Mouse (Mus musculus) lung, postnatal 14 days (tissue): ENCODE results near the gene Faim.

Source experiments
- DNase-seq: peaks from one replicate; pipeline ENCODE4 v3.0.0; 2021

The Faim gene

DNA sequence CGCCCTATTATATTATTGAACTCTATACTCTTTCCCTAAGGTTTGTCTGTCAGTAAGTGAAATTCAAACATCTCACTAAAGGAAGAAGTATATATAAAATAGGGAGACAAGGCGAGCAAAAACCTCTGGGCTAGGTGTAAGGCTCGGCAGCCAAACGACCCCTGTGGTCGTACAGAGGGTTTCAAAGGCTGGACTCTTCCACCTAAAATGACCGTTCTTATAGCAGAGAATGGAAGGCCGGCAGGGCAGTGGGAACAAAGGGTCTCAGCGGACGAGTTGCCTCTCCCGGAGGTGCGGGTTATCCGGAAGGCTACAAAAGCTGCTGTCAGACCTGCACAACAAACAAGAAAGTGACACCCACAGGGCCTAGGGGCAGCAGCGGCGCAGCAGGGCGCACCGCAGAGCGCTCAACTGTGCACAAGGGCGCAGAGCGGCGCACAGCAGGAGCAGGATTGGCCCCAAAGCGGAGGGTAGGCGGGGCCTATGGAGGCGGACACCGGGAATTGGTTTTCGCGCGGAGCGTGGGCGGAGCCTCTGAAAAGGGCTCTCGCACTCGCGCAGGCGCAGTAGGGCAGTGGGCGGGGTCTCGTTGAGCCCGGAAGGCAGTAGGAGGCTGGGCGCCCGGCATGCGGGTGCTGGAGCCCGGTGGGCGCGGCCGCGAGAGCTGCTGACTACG is at the start of gene Faim:
Gene Faim, plus strand, starts transcription at position 574 of the 676 bp plus-strand sequence.
- peak; percentile 100 for DNase-seq

DNA sequence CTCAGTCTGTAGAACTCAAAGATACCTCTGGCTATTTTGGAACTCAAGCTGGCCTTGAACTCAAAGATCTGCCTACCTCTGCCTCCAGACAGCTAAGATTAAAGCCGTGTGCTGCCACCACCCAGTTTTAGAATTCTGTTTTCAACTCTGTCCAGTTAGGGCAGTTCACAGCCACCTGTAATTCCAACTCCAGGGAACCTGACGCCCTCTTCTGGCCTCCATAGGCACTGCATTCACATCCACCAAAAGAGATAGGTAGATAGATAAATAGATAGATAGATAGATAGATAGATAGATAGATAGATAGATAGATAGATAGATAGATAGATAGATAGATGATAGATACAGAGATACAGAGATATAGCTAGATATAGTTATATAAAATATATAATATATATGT is 46.9 kb upstream of the Faim start:
- DNase-seq, result no peak

GRCm38 (mm10) chr9:98952171-98953050 is 33.8 kb upstream of the Faim start:
- DNase-seq, result no peak

GRCm38 (mm10) chr9:98953291-98953690 is 32.9 kb upstream of the Faim start:
- no peak for DNase-seq

DNA sequence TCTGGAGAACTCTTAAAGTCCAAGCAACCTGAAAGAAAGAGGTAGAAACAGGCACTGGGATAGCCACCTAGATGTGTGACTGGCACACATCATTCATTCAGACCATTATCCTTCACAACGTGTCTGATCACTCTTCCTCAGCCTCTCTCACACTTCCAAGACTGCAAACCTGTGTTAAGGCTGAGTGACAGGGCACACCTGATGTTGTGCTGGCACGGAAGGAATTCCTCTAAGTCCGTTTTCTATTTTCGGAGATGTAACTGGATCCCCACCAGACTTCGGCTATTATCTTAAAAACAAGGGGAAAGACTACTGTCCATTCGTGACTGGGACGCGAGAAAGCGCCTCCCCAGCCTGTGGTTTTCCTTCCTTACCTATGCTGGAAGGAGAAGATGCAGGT is 32.3 kb upstream of the Faim start:
- no peak for DNase-seq

DNA sequence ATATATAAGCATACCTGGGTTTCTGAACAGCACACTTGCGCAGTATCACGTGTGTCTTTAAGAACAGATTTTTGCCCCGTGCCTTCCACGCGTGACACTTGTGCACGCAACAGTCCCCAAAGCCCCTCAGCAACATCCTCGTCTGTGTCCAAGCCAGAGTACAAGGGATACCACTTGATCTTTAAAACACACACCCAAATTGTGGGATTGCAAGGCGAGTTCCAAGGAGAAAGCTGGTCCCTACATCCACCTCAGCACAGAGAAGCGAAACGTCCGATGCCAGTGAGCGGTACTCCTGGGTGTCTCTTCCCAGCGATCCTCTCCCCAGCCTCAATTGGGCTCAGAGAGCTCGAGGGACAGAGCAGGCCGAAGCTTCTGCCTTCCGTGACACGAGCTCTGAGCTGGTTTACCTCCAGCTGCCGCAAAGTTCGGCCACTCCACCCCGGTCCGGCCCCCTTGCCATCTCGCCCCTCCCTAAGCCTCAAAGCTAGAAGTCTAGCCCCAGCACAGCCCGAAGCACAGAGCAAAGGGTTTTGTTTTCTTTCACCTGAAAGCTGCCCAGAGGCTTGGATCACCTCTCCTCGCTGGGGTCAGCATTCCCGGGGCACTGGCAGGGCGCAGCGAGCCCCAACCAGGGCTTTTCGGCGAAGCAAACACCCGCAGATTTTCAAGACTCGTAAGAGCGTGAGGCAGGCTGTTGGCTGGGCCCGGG is 31.6 kb upstream of the Faim start:
- no peak for DNase-seq

DNA sequence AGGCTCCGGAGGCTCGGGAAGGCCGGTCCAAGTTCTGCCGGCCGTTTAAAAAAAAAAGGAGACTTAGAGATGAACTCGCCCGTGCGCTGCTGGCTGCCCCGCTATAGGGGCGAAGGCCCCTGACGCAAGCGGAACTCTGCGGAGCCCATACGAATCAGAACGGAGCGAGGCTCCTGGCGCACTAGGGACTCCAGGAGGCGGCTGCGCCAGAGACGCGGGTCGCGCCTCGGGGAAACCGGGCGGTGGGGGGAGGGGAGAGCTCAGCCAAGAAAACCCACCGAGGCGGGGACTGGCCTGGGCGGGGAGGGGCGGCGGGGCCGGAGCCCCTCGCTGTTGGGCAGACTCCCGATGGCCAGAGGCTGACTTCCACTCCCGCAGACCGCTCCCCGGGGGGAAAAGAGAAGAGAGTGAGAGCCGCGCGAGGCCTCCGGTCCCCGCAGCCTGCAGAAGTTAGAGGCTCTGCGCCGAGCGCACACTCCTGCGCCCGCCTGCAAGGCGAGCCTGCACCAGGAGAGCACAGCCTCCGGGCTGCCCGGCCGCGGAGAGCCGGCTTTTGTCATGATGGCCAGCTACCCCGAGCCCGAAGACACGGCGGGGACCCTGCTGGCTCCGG is 31.0 kb upstream of the Faim start, which contains the start of gene Foxl2:
Gene Foxl2, plus strand, starts transcription at position 186 of the 613 bp plus-strand sequence.
- no peak for DNase-seq

- DNase-seq, result no peak
These were observed 30.4 kb upstream of the Faim start for GRCm38 (mm10) chr9:98955716-98956224.

DNA sequence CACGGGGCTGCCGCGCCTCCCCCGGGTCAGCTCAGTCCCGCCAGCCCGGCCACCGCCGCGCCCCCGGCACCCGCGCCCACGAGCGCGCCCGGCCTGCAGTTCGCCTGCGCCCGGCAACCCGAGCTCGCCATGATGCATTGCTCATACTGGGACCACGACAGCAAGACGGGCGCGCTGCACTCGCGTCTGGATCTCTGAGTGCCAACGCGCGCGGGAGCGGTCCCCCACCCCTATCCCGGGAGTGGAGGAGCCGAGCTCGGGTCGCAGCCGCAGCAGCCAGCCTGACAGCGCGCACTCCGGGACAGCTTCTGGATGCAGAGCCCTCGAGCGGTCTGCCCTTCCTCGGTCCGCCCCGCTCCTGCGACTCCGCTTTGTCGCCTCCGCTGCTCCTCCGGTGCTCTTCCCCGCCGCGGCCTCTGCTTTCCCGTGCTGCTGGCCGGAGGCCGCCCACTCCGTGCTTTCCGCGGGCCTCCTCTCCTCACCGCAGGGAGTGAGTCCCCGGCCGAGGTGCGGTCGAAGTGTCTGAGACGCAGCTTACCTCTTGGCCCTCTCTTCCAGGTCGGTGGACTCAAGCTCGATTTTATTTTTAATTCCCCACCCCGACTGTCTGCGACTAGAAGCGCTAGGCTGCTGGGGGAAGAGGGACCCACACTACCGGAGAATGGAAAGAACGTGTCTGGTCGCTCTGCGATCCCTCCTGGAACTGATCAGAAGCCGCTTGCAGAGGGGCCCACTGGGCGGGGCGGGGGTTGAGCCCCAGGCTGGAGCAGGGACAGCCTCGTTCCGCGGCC is 29.4 kb upstream of the Faim start:
- DNase-seq, result no peak

- no peak for DNase-seq
These were observed 28.3 kb upstream of the Faim start for GRCm38 (mm10) chr9:98957751-98958351.

DNA sequence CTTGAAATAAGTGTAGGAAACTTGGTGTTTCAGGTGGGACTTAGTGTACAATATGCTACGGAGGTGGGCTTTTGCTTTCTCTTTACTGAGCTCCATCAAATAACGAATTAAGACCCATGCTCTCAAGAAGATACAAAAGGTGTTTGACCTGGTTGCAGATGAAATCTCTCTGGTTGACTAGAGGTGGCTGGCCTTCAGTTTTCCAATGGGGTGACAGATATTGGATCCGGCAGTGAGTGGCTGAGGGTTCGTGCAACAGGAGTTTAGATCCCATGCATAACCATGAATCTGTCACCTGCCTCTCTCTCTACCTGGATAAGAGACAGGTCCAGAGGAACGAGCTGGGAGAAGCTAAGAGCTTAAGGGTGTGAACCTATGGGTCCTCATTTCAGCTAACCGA is 27.5 kb upstream of the Faim start:
- DNase-seq, result no peak

- no peak for DNase-seq
These were observed 26.3 kb upstream of the Faim start for GRCm38 (mm10) chr9:98959851-98960250.

GRCm38 (mm10) chr9:98960348-98960747 is 25.8 kb upstream of the Faim start:
- no peak for DNase-seq

- DNase-seq, result no peak
These were observed 24.3 kb upstream of the Faim start for GRCm38 (mm10) chr9:98961591-98962477.

- no peak for DNase-seq
These were observed 23.6 kb upstream of the Faim start for GRCm38 (mm10) chr9:98962478-98963142.

GRCm38 (mm10) chr9:98963661-98964060 is 22.5 kb upstream of the Faim start:
- DNase-seq, result no peak

DNA sequence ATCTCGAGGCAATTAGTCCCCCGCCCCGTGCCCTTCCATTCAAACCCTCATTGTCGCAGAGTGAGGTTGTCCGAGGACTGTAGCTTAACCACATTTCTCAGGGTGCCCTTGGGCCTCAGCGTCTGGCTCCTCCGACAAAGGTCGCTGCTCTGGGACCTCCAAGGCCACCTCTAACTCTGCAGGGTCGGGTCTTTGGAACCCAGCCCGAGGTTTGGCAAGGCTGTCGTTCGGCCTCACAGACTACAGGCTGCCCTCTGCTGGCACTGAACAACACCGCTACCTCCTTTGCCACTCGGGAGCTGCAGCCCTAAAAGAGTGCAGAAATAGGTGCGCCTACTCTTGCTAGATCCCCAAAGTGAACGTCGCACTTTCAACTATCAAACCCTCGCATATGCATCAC is 21.1 kb upstream of the Faim start:
- no peak for DNase-seq

- no peak for DNase-seq
These were observed 13.1 kb upstream of the Faim start for GRCm38 (mm10) chr9:98973101-98973521.

DNA sequence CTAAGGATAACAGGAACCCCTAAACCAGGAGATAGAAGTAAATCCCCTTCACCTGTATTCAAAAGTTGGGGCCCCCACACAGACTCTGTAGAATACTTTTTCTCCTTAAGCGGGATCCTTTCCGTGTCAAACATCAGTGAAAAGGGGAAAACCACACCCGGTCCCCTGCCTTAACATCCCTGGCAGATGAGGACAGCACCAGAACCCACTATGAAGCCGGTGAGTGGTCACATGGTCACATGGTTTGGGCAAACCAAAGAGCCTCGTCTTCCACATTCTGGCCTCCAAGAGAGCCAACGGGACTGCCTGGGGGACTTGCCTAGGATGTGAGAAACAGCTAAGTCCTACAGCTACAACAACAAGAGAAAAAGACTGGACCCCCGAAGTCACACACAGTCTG is 12.6 kb upstream of the Faim start:
- DNase-seq, result no peak

GRCm38 (mm10) chr9:98974898-98975297 is 11.3 kb upstream of the Faim start:
- DNase-seq, result no peak
